Mouse (Mus musculus) limb, embryonic 14.5 days (tissue): ENCODE data around the gene Metrn. TPM values are rescaled to one million over a fixed set of nuclear protein-coding genes. Genes with fewer than 3 reads are reported as not detected.

Experiments used
- ATAC-seq: fragments of 200-750 bp; cut with Nextera tagmentation; 2 replicates; pipeline ENCODE4 v1.8.0; 2017; ENCODE audit warnings: low read depth, moderate number of reproducible peaks, moderate TSS enrichment; ENCODE audit not compliant: low FRiP score
- DNase-seq: peaks from one replicate; pipeline ENCODE4 v3.0.0-alpha.2; 2015; ENCODE audit warnings: low spot score
- H3K27ac ChIP-seq: fragments of 300-500 bp; sonication (generic); replicated peaks from 2 replicates; pipeline ENCODE4 v1.5.1; 2014; ENCODE audit warnings: low read depth, mild to moderate bottlenecking, low read length, moderate library complexity, mixed read lengths
- H3K27me3 ChIP-seq: fragments of 300-500 bp; sonication (generic); 2 replicates; pipeline ENCODE4 v1.6.1; 2014; ENCODE audit warnings: low read length, mixed read lengths; ENCODE audit not compliant: control insufficient read depth, insufficient read depth
- H3K36me3 ChIP-seq: fragments of 300-500 bp; sonication (generic); 2 replicates; pipeline ENCODE4 v1.6.1; 2014; ENCODE audit warnings: mild to moderate bottlenecking, low read length, moderate library complexity, mixed read lengths; ENCODE audit not compliant: control insufficient read depth, insufficient read depth
- H3K4me1 ChIP-seq: fragments of 300-500 bp; sonication (generic); 2 replicates; pipeline ENCODE4 v1.6.1; 2014; ENCODE audit warnings: antibody characterized with exemption, low read length, mixed read lengths; ENCODE audit not compliant: control insufficient read depth, insufficient read depth
- H3K4me2 ChIP-seq: fragments of 300-500 bp; sonication (generic); replicated peaks from 2 replicates; pipeline ENCODE4 v1.6.1; 2014; ENCODE audit warnings: low read depth, mild to moderate bottlenecking, low read length, moderate library complexity; ENCODE audit not compliant: severe bottlenecking
- H3K4me3 ChIP-seq: fragments of 300-500 bp; sonication (generic); replicated peaks from 2 replicates; pipeline ENCODE4 v1.5.1; 2014; ENCODE audit warnings: low read length
- H3K9ac ChIP-seq: fragments of 300-500 bp; sonication (generic); 2 replicates; pipeline ENCODE4 v1.6.1; 2014; ENCODE audit warnings: mild to moderate bottlenecking, low read depth, low read length, moderate library complexity; ENCODE audit not compliant: severe bottlenecking
- H3K9me3 ChIP-seq: fragments of 300-500 bp; sonication (generic); 2 replicates; pipeline ENCODE4 v1.6.1; 2016; ENCODE audit warnings: low read length; ENCODE audit not compliant: control insufficient read depth
- POLR2A ChIP-seq: fragments of 200-500 bp; IDR thresholded peaks from 2 replicates; pipeline ENCODE4 v1.8.0; 2012; ENCODE audit warnings: inconsistent platforms, mild to moderate bottlenecking, moderate library complexity, borderline replicate concordance; ENCODE audit not compliant: insufficient read depth, insufficient read length; ENCODE audit errors: extremely low read depth
- WGBS: fragments of 180-500 bp; shearing (Covaris S2); extraction: QIAGEN DNeasy Blood & Tissue Kit; methylation state at CpG from one replicate; pipeline ENCODE4 v1.1.7; 2014; 5-methylcytosine and 5-hydroxymethylcytosine counted together
- polyA plus RNA-seq, 2 experiments: library from polyadenylated mRNA; depleted of rRNA in 1 of 2; stranded (reverse) in 1 of 2; unstranded in 1 of 2; fragments of >200 nt; fragmentation: Nextera tagmentation in 1 of 2; extraction: Ambion mirVana in 1 of 2; gene quantifications; 2 replicates each; pipeline versions ENCODE4 v1.2.1 to v1.2.3; 2012 to 2014

Gene Metrn
- polyA plus RNA-seq, 2 experiments = 10.5 to 83.6 TPM

DNA sequence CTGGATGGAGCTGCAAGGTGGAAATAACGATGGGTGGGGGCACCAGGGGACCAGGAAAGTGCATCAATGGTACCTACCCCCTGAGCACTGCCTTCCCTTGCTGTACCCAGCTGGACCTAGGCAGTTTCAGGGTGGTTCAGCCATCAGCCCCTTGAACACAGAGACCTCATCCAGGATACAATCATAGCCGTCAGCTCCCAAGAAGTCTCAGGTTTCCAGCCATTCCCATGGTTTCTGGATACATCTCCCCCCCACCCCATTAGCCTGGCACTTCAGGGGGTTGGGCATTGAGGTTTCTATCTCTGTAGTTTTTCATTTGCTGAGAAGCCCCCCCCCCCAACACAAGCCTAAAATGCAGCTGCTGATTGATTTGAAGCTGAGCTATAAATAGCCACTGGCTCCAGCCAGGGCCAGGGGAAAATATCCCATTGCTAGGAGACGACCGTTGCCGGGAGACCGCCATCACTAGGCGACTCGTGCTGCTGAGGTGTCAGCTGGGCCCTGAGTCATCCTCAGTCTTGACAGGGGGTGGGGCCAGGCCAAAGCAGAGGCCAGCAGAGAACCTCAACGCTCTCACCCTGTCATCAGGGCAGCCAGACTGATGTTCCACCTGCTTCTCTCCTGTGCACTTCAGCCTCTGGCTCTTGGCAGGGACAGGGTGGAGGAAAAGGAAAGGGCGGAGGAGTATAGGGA, 6.0 kb upstream of the Metrn start:
- TF ChIP-seq POLR2A = no peak
- no peak overlapping the region for H3K4me2 ChIP-seq
- H3K36me3 ChIP-seq = no peaks in the 10 kb centered on the region
- no peak overlapping the region for H3K27ac ChIP-seq
- H3K4me1 ChIP-seq = no peaks in the 10 kb centered on the region
- DNase-seq = peak; percentile 30
- peak; percentile 58; the same call in 1 of the 2 replicates for ATAC-seq
- peaks cover under 1% of the 10 kb centered on the region; the same call in 1 of the 2 replicates for H3K27me3 ChIP-seq
- 11% methylated on average over 10 of the region's 10 CpGs for WGBS
- H3K4me3 ChIP-seq = no peak overlapping the region
- no peaks in the 10 kb centered on the region for H3K9me3 ChIP-seq
- no peak overlapping the region; the same call in 1 of the 2 replicates for H3K9ac ChIP-seq

DNA sequence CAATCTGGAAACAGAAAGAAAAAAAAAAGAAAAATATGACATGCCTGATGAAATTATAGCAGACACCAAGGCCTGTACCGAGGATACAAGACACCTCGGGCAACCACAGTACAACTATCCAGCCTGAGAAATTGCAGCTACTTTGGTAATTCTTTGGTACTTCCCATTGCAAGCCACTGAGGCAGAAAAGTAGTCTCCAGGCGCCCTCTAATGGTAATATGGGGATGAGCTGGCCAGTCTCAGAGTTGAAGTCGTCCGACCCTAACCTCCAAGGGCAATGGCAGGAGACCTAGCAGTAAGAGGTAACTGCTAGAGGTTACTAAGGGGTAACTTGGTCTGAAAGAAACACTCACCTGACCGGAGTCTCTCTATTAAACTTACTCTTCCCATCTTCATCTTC, 4.1 kb upstream of the Metrn start:
- ATAC-seq (no peak), DNase-seq (peak; percentile 79)
- H3K4me3 ChIP-seq = no peak overlapping the region
- H3K36me3 ChIP-seq = no peaks in the 10 kb centered on the region
- no peak overlapping the region for H3K9ac ChIP-seq
- H3K4me1 ChIP-seq = peaks cover 8% of the 10 kb centered on the region; the same call in 1 of the 2 replicates
- 5% methylated on average over 6 of the region's 6 CpGs for WGBS
- TF ChIP-seq POLR2A = no peak
- no peaks in the 10 kb centered on the region for H3K9me3 ChIP-seq
- no peaks in the 10 kb centered on the region for H3K27me3 ChIP-seq
- H3K27ac ChIP-seq = no peak overlapping the region
- H3K4me2 ChIP-seq = no peak overlapping the region

DNA sequence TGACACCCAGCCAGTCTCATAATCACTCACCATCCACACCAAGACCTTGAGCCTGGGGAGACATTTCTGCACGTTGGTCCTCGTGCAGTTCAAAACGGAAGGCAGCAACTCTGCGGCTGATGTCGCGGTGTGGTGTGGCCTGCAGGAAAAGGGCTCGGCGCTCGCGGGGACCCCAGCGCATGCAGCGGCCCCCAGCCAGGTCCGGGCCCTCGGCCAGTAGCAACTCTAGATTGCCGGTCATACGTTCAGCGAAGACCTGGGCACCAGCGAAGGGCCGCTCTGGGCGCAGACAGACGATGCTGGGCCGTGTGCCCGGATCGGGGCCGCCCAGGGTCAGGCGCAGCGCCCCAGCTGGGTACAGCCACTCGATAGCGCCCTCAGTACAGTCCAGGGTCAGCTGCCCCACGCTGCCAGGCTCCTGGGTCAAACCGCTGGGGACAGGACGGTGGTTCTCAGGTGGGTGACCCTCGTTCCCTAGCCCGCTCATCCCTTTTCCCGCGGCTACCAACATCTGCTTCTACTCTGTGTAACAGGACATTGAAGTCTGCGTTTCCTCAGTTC, 645 bp downstream of the Metrn start:
- Histone ChIP-seq H3K27me3 (no peaks in the 10 kb centered on the region), H3K4me1 (peaks cover 23% of the 10 kb centered on the region), H3K36me3 (no peaks in the 10 kb centered on the region), H3K9me3 (no peaks in the 10 kb centered on the region), H3K27ac (no peak overlapping the region), H3K4me3 (peak overlapping the region; percentile 81), H3K9ac (peak overlapping the region; percentile 70), H3K4me2 (peak overlapping the region; percentile 97)
- DNase-seq = no peak
- no peak for ATAC-seq
- no peak for TF ChIP-seq POLR2A
- WGBS = under 1% methylated on average over 29 of the region's 37 CpGs

DNA sequence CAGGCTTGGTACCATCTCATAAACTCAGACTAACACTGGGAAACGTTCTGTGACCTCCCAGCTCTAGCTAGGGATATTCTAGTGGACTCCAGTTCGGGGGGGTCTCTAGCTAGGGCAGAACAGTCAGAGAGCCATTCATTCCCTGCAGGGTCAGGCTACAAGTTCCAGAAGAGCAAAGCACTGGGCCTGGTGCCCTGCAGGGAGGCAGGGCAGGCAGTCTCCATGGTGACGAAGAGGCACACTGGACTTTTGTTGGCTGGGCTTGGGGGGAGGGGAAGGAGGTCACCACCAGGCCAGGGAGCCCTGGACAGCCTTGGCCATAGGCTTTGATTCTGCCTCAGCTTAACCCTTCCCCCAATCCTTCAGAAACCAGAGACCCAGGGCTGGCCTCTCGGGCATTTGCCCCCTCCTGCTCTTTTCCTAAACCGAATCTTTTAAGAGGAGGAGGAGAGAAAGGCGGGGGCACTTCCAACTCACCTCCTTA, 1.3 kb downstream of the Metrn start, which contains the start of gene AC134908.4:
AC134908.4 (minus strand) TSS at position 51 of the 484 bp plus-strand sequence.
- 12% methylated on average over 6 of the region's 6 CpGs for WGBS
- H3K4me2 ChIP-seq = peak within 1 kb of the TSS; percentile 97
- peak within 1 kb of the TSS; percentile 70 for H3K9ac ChIP-seq
- ATAC-seq (no peak), DNase-seq (peak; percentile 32)
- no peaks in the 10 kb centered on the region for H3K36me3 ChIP-seq
- H3K27ac ChIP-seq = no peak within 1 kb of the TSS
- H3K27me3 ChIP-seq = no peaks in the 10 kb centered on the region
- no peak for TF ChIP-seq POLR2A
- no peaks in the 10 kb centered on the region for H3K9me3 ChIP-seq
- peak within 1 kb of the TSS; percentile 81 for H3K4me3 ChIP-seq
- H3K4me1 ChIP-seq = peaks cover 27% of the 10 kb centered on the region

DNA sequence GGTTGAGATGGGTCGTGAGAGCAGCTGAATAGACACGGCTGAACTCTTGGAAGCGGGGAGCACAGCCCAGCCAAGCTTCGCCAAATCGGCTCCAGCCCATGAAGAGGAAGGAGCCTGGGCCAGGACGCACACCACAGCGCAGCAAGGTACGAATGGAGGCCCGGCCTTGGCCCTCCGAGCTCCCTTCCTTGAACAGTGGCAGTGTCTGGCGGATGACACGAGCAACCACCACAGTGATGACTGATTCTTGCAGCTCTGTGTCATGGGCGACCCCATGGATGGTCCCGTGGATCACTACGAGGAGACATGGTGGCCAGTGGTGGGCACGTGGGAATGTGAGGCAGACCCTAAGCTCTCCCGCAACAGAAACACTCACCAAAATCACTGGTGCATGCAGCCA, 1.9 kb downstream of the Metrn start:
- no peak overlapping the region for H3K27ac ChIP-seq
- WGBS = 92% methylated on average over 17 of the region's 17 CpGs

More for the DNA sequence above, 1.9 kb downstream of the Metrn start:
- no peak for ATAC-seq
- Histone ChIP-seq H3K9me3 (no peaks in the 10 kb centered on the region), H3K9ac (no peak overlapping the region), H3K4me1 (peaks cover 27% of the 10 kb centered on the region), H3K4me3 (no peak overlapping the region), H3K4me2 (peak overlapping the region; percentile 97; the same call in 1 of the 2 replicates), H3K27me3 (no peaks in the 10 kb centered on the region), H3K36me3 (no peaks in the 10 kb centered on the region)
- no peak for TF ChIP-seq POLR2A
- DNase-seq = no peak
